Mouse (Mus musculus) megakaryocyte, adult 5-6 weeks (primary cell): ENCODE data around the gene Jsrp1. TPM values are rescaled to one million over a fixed set of nuclear protein-coding genes. Genes with fewer than 3 reads are reported as not detected.
A peak's percentile ranks its signal among the peaks of the same experiment; 100 is the strongest.
"Not testable (repeated sequence)": the region's sequence is repeated elsewhere in the genome, so short reads cannot be mapped to it uniquely, and the experiment has no call there.

ENCODE experiments used
- ATAC-seq: 2 replicates; pipeline ENCODE4 v1.8.0; 2016; ENCODE audit warnings: mild to moderate bottlenecking, inconsistent platforms; ENCODE audit not compliant: poor library complexity, severe bottlenecking
- total RNA-seq, 2 experiments: library from RNA; stranded (forward) in 1 of 2; stranded (reverse) in 1 of 2; fragments of 153-499, 151-499 nt in 1 of 2; fragments of 221-1000, 200-1000 nt in 1 of 2; gene quantifications; 2 replicates each; pipeline versions ENCODE4 v1.2.3 to v1.2.4; 2015 to 2017

Jsrp1 gene
- total RNA-seq, 2 experiments from 2014 or later = not detected

DNA sequence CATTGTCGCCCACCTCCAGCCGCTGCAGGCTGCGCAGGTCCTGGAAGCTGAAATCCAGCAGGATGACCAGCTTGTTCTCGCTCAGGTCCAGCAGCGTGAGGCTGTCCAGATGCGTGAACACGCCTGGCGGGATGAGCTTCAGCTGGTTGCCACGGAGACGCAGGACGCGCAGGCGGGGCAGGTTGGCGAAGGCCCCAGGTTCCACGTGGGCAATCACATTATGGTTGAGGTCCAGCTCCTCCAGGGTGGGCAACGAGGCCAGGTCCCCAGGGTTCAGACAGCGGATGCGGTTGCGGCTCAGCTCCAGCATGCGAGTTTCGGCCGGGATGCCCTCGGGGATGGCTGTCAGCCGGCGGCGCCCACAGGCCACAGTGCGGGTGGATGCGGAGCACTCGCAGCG, 22.3 kb upstream of the Jsrp1 start:
- no peak for ATAC-seq

DNA sequence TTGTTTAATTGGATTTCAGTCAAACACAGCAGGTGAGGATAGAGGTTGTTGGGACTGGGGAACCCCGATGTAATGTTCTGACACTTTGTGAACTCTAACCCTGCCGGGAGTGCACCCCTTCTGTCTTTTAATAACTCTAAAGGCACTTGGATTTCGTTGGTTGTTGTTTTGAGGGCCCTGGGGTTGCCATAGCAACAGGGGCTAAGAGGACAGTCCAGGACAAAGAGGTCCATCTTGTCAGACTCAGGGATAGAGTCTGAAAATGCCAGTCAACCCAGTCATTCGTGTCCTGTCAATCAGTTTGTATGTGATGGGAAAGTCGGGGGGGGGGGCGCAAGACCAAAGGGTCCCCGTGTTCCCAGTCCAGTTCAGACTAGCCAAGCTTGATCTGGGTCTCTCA, 19.5 kb upstream of the Jsrp1 start:
- ATAC-seq = no peak

DNA sequence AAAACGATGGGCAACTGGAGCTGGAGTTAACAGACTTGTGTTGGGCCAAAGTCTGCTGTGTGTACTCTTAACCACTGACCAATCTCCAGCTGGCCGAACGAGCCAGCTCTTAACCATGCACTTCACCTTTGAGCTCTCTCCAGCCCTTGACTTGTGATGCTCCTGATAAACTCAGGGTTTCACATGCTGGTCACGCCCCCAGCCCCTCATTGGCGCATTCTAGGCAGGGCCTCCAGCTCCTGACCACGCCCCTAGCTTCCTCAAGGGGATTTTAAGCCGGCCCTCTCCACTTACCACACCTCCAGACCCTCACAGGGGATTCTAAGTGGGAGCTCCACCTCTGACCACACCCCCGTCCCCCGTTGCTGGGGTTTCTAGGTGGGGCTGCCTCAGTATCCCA, 17.8 kb upstream of the Jsrp1 start:
- ATAC-seq = no peak

DNA sequence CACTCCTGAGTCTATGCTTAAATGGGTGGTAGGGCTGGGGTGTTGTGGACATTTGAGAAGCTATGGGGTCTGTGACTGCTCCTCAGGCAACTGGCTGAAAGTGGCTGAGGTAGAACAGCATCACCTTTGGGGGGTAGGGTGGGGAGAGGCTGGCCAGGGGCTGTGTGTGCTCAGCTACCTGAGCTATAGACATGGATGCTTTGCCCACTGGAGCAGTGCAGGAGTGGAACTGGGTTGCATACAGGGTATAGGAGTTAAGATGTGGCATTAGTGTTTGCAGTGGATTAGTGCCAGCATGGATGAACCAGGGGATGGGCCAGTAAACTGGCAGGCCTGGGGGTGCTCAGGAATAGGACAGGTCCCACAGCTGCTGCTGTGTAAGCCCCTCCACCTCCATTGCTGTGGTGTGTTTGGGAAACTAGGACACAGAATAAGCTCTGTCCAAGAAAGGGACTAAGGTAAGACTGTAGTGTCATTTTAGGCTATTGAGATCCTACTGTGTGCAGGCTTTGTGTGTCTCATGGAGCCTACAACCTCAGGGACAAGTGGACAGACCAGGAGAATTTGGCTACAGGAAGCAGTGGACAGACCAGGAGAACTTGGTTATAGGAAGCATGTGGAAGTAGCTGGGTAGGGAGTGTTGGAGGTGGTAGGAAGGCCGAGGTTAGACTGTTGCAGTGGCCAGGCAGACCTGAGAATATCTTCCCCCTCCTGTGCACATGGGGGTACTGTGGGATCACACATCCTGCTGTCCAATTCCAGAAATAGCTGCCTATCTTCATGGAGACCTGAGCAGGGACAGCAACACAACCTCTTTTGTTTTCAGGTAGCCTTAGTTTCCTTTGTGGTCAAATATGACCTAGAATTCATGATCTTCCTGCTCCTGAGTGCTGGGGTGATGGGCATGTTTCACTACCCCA, 16.3 kb upstream of the Jsrp1 start:
- no peak for ATAC-seq

DNA sequence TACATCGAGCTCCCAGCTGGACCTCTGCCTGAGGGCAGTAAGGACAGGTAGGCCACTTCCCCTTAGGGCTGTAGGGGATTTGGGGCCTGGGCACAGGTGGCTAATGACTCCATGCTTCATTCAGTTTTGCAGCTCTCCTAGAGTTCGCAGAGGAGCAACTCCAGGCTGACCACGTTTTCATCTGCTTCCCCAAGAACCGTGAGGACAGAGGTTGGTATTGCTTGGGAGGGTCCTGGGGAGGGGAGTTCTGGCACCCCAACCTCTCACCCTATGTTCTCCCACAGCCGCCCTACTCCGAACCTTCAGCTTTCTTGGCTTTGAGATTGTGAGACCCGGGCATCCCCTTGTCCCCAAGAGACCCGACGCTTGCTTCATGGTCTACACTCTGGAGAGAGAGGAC, 15.3 kb upstream of the Jsrp1 start:
- not testable (repeated sequence) for ATAC-seq

DNA sequence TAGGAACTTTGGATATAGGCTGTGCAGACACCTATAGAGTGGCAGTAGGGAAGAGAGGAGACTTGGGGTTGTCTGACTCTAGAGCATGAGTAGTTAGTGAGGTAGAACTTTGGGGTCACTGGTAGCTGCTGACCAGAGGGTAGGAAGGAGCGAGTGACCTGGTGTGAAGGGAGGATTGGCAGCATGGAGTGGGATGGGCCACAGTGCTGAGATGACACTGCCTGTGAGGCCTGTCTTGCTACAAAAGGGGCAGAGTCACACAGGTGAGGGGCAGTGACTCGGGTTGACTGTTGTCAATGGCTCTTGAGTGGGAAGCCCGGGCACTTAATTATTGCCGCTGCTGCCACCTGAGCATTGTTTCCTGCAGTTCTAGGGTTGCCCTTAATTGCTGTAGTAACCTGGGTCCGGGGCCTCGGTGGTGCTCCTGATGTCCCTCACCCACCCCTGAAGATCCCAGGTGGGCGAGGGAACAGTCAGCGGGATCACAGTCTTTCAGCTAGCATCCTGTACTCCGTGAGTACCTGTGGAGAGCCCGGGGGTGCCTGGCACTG, 14.6 kb upstream of the Jsrp1 start:
- ATAC-seq = no peak

DNA sequence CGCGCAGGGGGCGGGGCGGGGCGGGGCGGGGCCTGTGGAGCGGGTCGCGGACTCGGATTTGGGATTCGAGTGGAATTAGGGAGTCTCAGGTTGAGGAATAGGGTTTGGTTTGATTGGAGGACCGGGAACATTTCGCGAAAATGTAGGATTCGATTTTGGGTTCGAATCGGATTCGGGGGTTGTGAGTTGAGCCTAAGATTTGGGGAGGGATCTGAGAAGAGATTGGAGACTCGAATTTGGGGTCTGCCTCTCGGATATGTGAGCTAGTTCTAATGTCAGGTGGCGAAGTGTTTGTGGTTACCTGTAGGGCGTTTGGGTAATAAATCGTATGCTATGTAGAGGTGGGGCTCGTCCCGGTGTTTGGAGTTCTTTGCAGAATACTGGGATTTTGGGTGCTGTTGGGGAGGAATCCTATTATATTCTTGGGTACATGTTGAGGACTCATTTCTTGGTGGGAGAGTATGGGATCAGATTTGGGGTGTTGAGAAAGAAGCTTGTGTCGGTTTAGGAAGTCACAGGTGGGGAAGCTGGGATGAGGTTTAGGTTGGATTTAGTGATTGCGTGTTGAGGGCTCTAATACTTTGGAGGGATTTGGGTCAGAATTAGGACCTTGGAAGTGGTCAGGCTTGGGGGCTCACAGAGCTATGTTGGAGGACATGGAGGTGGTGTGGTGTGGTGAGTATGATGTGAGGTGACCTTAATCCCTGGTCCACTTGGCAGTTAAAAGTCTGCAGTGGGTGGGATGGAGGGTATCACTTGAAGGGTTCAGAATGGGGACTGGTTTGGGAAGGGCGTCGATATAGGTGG, 14.0 kb upstream of the Jsrp1 start:
- no peak for ATAC-seq

DNA sequence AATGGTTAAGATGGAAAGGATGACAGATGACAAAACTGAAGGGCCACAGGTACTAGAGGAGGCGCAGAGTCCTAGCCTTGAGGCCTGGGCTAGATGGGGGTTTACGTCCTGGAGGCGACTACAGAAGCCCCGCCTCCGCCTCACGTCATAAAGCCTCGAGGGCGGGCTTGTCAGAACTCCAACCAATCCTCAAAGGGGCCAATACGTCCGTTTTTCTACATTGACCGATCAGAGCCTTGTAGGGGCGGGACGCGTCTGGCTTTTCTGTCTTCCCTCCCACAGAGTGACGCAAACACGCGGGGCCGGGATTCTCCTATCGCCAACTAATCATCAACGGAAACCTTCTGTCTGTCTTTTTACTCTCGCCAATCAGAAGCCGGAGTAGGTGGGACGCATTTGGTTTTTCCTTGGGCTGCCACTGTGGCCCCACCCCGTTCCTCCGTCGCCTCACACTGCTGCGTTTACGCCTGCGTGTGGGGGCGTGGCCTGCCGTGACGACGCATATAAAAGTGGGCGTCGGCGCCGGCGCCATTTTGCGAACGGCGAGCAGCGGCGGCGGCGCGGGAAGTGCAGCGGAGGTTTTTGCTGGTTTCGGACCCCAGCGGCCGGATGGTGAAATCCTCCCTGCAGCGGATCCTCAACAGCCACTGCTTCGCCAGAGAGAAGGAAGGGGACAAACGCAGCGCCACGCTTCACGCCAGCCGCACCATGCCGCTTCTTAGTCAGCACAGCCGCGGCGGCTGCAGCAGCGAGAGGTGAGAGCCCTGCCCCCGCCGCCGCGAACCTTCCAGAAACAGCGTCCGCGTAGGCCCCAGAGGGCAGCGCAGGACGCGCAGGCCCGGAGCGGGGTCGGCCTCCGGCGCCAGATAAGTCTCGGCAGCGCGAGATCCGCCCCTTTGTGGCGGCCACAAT, 13.1 kb upstream of the Jsrp1 start, which contains the start of gene Oaz1:
Oaz1 (plus strand) TSS at position 506 of the 912 bp plus-strand sequence.
- peak; percentile 87 for ATAC-seq

DNA sequence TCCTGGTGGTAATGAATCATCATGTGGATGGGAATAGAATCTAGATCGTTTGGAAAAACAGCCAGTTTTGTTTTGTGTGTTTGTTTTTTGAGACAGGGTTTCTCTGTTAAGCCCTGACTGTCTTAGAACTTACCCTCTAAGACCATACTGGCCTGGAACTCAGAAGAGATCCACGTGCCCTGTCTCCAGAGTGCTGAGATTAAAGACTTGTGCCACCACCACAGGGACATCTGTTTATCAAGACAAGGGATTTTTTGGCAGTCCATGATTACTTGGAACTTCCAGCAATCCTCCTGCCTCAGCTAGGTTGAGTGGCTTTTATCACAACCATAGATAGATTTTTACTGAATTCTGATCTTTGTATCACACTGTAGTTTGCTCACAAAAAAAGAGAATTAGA, 11.5 kb upstream of the Jsrp1 start:
- no peak for ATAC-seq

DNA sequence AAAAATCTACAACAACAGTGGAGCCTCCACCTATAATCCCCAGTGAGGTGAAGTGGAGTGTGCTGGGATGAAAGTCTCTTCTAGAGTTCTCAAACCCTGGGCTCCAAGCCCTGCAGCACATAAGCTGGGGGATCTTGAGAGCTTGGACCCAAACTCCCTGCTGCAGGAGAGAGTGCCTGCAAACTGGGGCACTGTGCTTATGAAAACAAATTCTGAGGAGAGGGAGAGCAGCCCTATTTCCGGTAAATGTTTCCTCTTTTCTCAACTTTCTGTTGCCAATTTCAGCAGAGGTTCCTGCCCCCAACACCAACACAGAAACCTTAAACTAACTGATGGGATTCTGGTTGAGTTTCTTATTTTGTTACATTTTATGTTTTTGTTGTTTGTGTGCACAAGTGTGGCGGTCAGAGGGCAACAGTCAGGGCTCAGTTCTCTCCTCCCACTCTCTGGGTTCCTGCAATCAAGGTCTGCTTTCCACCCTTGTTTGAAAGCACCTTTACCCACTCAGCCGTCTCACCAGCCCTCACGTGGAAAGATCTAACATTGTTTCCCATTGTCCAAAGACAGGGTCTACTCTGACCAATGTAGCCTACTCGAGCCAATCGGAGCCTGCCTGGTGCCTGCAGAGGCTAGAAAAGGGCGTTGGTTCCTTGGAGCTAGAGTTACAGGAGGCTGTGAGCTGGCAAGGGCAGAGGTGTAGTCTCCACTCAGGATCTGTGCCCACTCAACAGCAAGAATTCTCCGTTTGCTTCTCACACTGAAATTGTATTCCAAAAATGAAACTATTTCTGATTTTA, 10.7 kb upstream of the Jsrp1 start:
- no peak for ATAC-seq

DNA sequence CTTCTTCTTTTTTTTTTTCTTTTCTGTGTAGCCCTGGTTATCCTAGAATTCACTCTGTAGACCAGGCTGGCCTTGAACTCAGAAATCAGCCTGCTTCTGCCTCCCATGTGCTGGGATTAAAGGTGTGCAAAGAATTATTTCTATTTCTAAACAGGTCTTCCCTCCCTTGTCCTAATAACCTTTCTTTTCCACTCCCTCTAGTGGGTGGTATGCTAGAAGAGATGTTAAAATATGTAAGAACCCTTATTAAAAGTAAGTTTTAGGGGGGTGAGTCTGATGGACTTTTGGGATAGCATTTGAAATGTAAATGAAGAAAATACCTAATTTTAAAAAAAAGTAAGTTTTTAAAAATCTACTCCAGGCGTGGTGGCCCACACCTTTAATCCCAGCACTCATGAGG, 10.0 kb upstream of the Jsrp1 start:
- ATAC-seq = no peak

DNA sequence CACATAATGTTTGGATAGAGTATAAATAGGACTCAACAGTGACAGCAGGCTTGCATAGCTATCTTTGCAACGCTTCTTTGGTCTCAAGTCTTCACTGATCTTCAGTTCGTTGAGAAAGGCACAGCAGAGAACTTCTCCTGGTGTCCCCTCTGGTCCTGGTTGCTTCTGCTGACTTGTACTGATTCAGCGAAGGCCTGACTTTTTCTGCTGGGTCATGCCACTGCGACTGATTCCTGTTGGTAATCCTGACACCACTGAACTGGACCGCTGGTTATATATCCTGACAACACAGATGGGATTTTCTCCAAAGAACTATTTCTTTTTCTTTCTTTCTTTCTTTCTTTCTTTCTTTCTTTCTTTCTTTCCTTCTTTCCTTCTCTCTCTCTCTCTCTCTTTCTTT, 9.2 kb upstream of the Jsrp1 start:
- ATAC-seq = no peak

DNA sequence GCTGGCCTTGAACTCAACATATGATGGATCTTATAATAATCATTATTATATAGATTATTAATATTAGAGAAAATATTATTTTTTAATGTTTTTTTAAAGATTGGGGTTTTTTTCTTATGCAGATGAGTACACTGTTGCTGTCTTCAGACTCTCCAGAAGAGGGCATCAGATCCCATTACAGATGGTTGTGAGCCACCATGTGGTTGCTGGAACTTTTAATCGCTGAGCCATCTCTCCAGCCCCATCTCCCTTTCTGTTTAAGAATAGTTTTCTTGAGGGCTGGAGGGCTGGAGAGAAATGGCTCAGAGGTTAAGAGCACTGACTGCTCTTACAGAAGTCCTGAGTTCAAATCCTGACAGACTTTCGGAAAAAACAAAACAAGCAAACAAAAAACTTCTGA, 8.7 kb upstream of the Jsrp1 start:
- no peak for ATAC-seq

DNA sequence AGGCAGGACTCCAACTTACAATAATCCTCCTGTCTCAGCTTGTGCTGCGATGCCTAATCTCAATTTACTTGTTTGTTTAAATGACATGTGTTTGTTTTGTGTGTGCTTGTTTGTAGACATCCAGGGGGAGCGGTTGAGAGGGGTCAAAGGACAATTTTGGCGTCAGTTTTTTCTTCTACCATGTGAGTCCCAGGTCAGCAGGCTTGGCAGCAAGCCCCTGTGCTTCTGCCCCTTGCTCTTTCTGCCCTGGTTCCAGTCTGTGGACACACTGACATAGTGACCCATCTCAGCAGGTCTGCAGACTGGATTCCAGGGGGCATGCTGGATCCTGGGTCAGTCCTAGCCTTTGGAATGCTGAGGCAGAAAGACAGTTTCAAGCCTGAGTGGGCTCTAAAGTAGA, 6.1 kb upstream of the Jsrp1 start:
- no peak for ATAC-seq

DNA sequence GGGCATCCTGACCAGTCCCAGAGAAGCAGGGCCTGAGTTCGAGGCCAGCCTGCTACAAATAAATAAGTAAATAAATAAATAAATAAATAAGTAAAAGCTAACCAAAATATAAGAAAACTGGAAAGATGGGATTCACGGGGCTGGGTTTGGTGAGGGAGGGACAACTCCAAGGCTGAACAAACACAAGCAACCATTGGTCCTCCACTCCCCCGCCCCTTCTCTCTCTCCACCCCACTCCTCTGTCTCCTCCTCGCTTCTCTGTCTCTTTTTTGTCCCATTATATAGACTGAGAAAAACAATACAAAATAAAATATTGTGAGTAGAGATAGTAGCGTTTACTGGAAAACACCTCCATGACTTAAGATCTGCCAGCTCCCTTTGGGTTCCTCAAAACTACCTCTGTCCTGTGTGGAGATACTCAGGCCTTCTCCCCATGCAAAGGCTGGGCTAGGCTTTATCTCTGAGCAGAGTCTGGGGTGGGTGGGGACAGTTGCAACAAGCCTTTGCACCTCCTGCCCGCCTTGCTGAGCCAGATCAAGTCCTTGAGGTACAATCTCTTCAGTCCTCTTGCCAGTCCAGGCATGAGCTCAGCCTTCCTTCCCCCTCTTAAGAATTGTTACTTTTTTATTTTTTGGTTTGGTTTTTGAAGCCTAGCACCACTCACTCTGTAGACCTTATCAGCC, 5.4 kb upstream of the Jsrp1 start:
- ATAC-seq = no peak

DNA sequence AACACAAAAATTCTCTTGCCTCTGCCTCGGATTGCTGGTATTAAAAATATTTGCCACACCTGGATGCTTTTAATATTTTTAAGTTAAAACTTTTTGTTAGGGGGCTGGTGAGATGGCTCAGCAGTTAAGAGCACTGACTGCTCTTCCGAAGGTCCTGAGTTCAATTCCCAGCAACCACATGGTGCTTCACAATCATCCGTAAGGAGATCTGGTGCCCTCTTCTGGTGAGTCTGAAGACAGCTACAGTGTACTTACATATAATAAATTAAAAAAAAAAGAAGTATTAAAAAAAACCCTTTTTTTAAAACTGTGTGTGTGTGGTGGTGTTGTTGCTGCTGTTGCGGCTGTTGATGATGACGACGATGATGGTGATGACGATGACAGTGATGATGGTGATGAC, 4.7 kb upstream of the Jsrp1 start:
- ATAC-seq = not testable (repeated sequence)

DNA sequence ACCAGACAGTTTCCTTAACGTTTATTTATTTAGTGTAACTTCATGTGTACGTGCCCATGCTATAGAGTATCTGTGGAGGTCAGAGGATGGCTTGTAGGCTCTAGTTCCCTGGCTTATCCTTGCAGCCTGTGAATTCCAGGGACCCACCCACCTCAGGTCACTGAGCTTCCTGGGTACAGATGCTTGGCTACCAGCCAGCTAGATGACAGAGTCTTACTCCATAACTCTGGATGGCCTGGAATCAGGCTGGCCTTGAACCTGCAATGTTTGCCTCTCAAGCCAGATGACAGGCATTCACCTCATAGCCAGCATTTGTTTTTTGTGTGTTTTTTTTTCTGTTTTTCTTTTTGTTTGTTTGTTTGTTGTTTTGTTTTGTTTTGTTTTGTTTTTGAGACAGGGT, 3.9 kb upstream of the Jsrp1 start:
- ATAC-seq = no peak

DNA sequence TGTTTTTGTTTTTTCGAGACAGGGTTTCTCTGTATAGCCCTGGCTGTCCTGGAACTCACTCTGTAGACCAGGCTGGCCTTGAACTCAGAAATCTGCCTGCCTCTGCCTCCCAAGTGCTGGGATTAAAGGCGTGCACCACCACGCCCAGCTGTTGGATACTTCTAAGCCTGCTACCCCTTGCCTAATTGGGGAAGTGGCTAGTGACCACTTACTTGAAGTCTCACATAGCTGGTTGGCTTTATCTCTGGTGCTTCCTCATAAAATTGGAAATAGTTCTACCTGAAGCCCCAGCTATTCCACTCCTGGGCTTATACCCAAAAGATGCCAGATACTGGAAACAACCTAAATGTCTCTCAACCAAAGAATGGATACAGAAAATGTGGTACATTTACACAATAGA, 3.0 kb upstream of the Jsrp1 start:
- ATAC-seq = peak; percentile 83

DNA sequence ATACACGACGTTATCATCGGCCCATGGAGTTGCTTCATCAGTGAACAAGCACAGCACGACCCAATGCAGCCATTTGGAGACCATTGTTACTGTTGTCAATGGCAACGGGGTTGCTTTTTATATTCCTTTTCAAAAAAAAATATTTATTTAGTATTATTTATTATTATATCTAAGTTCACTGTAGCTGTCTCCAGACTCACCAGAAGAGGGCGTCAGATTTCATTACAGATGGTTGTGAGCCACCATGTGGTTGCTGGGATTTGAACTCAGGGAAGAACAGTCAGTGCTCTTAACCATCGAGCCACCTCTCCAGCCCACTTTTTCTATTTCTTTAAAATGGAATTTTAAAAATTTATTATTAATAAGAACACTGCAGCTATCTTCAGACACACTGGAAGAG, 1.5 kb upstream of the Jsrp1 start:
- ATAC-seq = no peak
